Mouse (Mus musculus): ENCODE data around the gene Pigk. TPM values are rescaled to one million over a fixed set of nuclear protein-coding genes. Genes with fewer than 3 reads are reported as not detected.

Gene Pigk
- polyA plus RNA-seq (2015; fragmentation: Nextera tagmentation; extraction: Ambion mirVana) = 27.4 and 30.5 TPM in 2 replicates

DNA sequence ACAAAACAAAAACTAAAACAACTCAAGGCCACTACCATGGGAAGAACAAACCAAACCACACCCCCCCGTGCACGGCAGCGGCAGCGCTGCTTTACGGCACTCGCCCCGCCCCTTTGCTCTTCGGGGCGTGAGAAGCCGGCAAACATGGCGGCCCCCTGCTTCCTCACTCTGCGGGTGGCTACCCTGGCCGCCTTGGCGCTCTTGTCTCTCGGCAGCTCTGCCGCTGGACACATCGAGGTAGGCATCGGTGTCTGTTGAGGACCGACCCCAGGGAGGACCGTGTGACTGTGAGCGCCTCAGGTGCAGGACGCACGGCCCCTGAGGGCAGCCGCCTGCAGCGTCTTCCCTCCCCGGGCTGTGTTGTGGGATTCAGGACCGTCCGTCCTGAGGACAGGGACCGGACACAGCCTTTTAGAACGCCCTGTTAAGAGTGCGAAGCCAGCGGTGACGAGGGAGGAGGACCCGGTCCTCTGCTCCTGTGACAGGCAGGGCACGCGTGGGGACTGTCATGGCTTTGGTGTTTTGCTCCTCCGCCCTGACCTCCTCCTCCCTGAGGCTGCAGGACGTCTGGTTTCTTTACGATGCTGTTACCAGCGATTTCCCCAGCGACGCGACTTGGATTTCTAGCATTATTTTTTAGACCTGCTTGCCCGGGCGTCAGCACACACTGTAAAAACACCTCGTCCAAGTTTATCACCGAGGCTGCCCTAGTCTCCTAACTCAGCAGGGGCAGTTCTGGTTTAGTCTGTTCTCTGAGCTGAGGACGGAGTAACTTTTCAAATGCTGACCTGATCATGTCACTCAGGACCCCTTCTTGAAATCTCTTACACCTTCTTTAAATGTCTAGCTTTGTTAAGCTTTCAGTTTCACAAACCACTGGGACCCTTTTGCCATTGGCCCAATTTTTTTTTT lies at the start of gene Pigk:
Pigk (plus strand) TSS at position 110 of the 912 bp plus-strand sequence.

DNA sequence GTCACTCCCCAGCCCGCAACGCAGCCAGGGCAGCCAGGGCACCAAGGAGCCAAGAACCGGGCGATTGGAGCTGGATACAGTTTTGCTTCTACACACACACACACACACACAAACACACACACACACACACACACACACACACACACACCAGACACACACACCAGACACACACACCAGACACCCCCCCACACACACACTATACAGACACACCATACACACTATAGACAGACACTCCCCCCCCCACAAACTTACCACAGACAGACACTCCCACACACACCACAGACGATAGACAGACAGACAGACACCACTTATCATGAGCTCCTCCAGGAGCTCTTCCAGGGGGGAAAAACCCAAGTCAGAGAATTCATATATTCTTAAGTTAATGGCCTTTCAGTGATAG lies 45.7 kb upstream of the Pigk start, which contains the start of gene Ak5:
Ak5 (minus strand) TSS at position 122 of the 400 bp plus-strand sequence.

DNA sequence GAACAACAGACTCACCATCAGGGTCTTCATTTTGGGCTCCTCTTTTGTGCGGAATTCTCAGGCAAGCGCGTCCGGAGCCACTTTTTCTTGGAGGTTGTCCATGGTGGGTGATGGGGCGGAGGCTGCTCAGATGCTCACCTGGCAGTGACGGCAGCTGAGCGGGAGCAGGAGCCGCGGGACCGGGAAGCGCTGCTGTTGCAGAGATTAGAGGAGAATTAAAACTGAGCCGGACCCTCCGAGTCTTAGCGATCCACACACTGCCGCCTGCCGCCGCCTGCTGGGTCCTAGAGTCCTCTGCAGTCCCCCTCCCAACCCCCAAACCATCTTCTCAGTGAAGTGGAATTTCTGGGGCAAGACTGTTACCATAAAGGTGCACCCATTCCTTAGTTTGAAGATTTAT lies 268.1 kb downstream of the Pigk start, which contains the start of gene St6galnac5:
St6galnac5 (minus strand) TSS at position 259 of the 400 bp plus-strand sequence.

Other genes with a start within 250 kb of the Pigk start
- gene Ak5, start 45.7 kb upstream of the Pigk start, polyA plus RNA-seq (2015; fragmentation: Nextera tagmentation; extraction: Ambion mirVana) = 0.65 and 0.67 TPM in 2 replicates

All from spleen, postnatal 0 days (tissue).